Mouse (Mus musculus) ovary, postnatal 36 days (tissue): ENCODE results near the gene Stambpl1.
"Not testable (repeated sequence)": the region's sequence is repeated elsewhere in the genome, so short reads cannot be mapped to it uniquely, and the experiment has no call there.

ENCODE experiments used
- DNase-seq: peaks from one replicate; pipeline ENCODE4 v3.0.0; 2022; ENCODE audit warnings: low spot score, mixed read lengths

The Stambpl1 gene

GRCm38 (mm10) chr19:34198901-34199300 is 6.9 kb downstream of the Stambpl1 start:
- no peak for DNase-seq

- DNase-seq: no peak
These were observed 7.5 kb downstream of the Stambpl1 start for GRCm38 (mm10) chr19:34199488-34199887.

- no peak for DNase-seq
These were observed 10.6 kb downstream of the Stambpl1 start for GRCm38 (mm10) chr19:34202668-34203067.

- DNase-seq: not testable (repeated sequence)
These were observed 14.1 kb downstream of the Stambpl1 start for GRCm38 (mm10) chr19:34206128-34206527.

- no peak for DNase-seq
These were observed 14.9 kb downstream of the Stambpl1 start for GRCm38 (mm10) chr19:34206760-34207440.

GRCm38 (mm10) chr19:34209031-34209430 is 17.0 kb downstream of the Stambpl1 start:
- no peak for DNase-seq

GRCm38 (mm10) chr19:34209930-34210581 is 18.0 kb downstream of the Stambpl1 start:
- no peak for DNase-seq

- no peak for DNase-seq
These were observed 18.8 kb downstream of the Stambpl1 start for GRCm38 (mm10) chr19:34210841-34211240.

GRCm38 (mm10) chr19:34212489-34213250 is 20.6 kb downstream of the Stambpl1 start:
- no peak for DNase-seq

GRCm38 (mm10) chr19:34213251-34213645 is 21.2 kb downstream of the Stambpl1 start:
- no peak for DNase-seq

- DNase-seq: peak; percentile 15
These were observed 22.1 kb downstream of the Stambpl1 start for GRCm38 (mm10) chr19:34214136-34214535.

GRCm38 (mm10) chr19:34216956-34217355 is 24.9 kb downstream of the Stambpl1 start:
- no peak for DNase-seq

- DNase-seq: no peak
These were observed 25.7 kb downstream of the Stambpl1 start for GRCm38 (mm10) chr19:34217761-34218160.

GRCm38 (mm10) chr19:34219260-34219968 is 27.4 kb downstream of the Stambpl1 start:
- DNase-seq: no peak

GRCm38 (mm10) chr19:34220732-34221380 is 28.8 kb downstream of the Stambpl1 start:
- DNase-seq: no peak

- no peak for DNase-seq
These were observed 30.8 kb downstream of the Stambpl1 start for GRCm38 (mm10) chr19:34222805-34223204.

- no peak for DNase-seq
These were observed 39.6 kb downstream of the Stambpl1 start for GRCm38 (mm10) chr19:34231596-34231995.

- DNase-seq: no peak
These were observed 40.3 kb downstream of the Stambpl1 start for GRCm38 (mm10) chr19:34232326-34232725.

- peak; percentile 51 for DNase-seq
These were observed 41.9 kb downstream of the Stambpl1 start for GRCm38 (mm10) chr19:34233944-34234343.

GRCm38 (mm10) chr19:34236049-34236448 is 44.0 kb downstream of the Stambpl1 start:
- DNase-seq: no peak

GRCm38 (mm10) chr19:34237746-34238145 is 45.7 kb downstream of the Stambpl1 start:
- no peak for DNase-seq
